Mouse (Mus musculus): ENCODE results near the gene Slc25a53. TPM values are rescaled to one million over a fixed set of nuclear protein-coding genes. Genes with fewer than 3 reads are reported as not detected.

The Slc25a53 gene
- polyA plus RNA-seq, 1 experiment from 2014 or later, result 14.3 TPM

DNA sequence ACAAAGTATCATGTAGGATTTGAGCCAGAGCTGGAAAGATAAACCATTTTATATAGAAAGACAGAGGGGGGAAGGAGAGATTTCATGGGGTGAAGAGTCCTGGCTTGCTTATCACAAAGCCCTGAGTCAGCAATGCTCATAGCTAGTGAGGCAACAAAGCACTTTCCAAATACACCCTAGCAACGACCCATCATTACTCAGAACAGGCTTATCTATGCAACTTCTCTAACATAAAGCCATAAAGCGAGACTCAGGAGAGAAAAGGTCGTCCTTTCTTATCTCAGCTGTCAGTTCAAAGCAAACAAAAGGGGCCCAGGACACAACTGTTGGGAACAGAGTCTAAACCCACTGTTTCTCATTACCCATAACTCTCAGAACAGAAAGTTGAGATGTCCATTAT is 100.1 kb downstream of the Slc25a53 start:
- no peak overlapping the region for H3K4me3 ChIP-seq
- no peaks in the 10 kb centered on the region for H3K4me1 ChIP-seq
- H3K9me3 ChIP-seq, result no peaks in the 10 kb centered on the region
- H3K36me3 ChIP-seq (replicated peaks), result no peaks in the 10 kb centered on the region
- H3K27me3 ChIP-seq (replicated peaks; ENCODE audit: low read depth, poor library complexity, severe bottlenecking), result peaks cover 4% of the 10 kb centered on the region; the same call in 1 of the 2 replicates
- DNase-seq (ENCODE audit: low spot score), result no peak
- H3K27ac ChIP-seq (replicated peaks), result no peak overlapping the region
- 51% methylated on average over 3 of the region's 3 CpGs for WGBS

Other genes starting within 250 kb of the Slc25a53 start
- 11.4 and 11.7 TPM in 2 replicates for gene Plp1, start 215.6 kb downstream of the Slc25a53 start, polyA plus RNA-seq (2016; fragmentation: Nextera tagmentation; extraction: Ambion mirVana)
- gene Rab9b, start 169.5 kb downstream of the Slc25a53 start, polyA plus RNA-seq (2016; fragmentation: Nextera tagmentation; extraction: Ambion mirVana), result 0.35 and 0.56 TPM in 2 replicates
- gene H2bfm, start 111.0 kb downstream of the Slc25a53 start, polyA plus RNA-seq (2016; fragmentation: Nextera tagmentation; extraction: Ambion mirVana), result not detected in 2 replicates
- gene Tmsb15b2, start 62.8 kb downstream of the Slc25a53 start, polyA plus RNA-seq (2016; fragmentation: Nextera tagmentation; extraction: Ambion mirVana), result 50.6 and 62.9 TPM in 2 replicates
- 4.7 and 5.7 TPM in 2 replicates for gene Tmsb15l, start 61.4 kb downstream of the Slc25a53 start, polyA plus RNA-seq (2016; fragmentation: Nextera tagmentation; extraction: Ambion mirVana)
- gene Tmsb15b1, start 61.4 kb downstream of the Slc25a53 start, polyA plus RNA-seq (2016; fragmentation: Nextera tagmentation; extraction: Ambion mirVana), result 22.7 and 25.2 TPM in 2 replicates
- 32.5 and 39.2 TPM in 2 replicates for gene Zcchc18, start 45.1 kb downstream of the Slc25a53 start, polyA plus RNA-seq (2016; fragmentation: Nextera tagmentation; extraction: Ambion mirVana)
- gene Fam199x, start 11.3 kb upstream of the Slc25a53 start, polyA plus RNA-seq (2016; fragmentation: Nextera tagmentation; extraction: Ambion mirVana), result 16.6 and 16.9 TPM in 2 replicates
- not detected in 2 replicates for gene Esx1, start 83.8 kb upstream of the Slc25a53 start, polyA plus RNA-seq (2016; fragmentation: Nextera tagmentation; extraction: Ambion mirVana)